In the genomic region with DNA sequence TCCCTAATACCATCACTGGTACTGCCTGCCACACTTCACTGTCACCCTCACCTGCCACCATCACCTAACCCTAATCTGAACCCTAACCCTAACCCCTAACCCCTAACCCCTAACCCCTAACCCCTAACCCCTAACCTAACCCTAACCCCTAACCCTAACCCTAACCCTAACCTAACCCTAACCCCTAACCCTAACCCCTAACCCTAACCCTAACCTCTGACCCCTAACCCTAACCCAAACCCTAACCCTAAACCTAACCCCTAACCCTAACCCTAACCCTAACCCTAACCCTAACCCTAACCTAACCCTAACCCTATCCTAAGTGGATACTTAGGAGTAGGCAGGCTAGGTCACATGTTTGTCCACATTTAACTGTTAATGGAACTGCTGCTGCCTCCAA, we compare ENCODE assay signal across 25 mouse cellular contexts.
DNase-seq lines count a peak whose midpoint lies in the region; ATAC-seq and TF ChIP-seq lines count a peak whose summit lies in the region.
"Had no signal": no experiment of that assay in that cellular context is flagged by ENCODE, and none has a peak within 500 bp of the region (broad histone marks: within the 10 kb centered on the region; RNA-seq: fewer than 3 reads in every experiment).

No protein-coding gene starts in this region.

- H3K4me3 ChIP-seq in midbrain, embryonic 14.5 days (replicated peaks; ENCODE audit: low read depth, low read length), result no peak overlapping the region
- H3K4me3 ChIP-seq in midbrain, embryonic 15.5 days, result no peak overlapping the region
- no peak overlapping the region for H3K4me3 ChIP-seq in MEL (ENCODE audit: control insufficient read depth in 1 of 2, insufficient read depth in 1 of 2, low read depth in 2 of 2, low read length in 2 of 2)
- H3K4me3 ChIP-seq: heart, embryonic 12.5 days; layer of hippocampus, adult 2 months; limb, embryonic 13.5 days; lung, embryonic 15.5 days; stomach, embryonic 15.5 days had no signal

- no peaks in the 10 kb centered on the region for H3K27me3 ChIP-seq in midbrain, embryonic 14.5 days (ENCODE audit: control insufficient read depth, insufficient read depth, low read length)
- no peaks in the 10 kb centered on the region for H3K27me3 ChIP-seq in midbrain, embryonic 15.5 days (replicated peaks)
- no peaks in the 10 kb centered on the region for H3K27me3 ChIP-seq in MEL (ENCODE audit: control insufficient read depth in 1 of 2, insufficient read depth in 2 of 2, low read length in 2 of 2)
- H3K27me3 ChIP-seq: limb, embryonic 13.5 days; lung, embryonic 15.5 days; stomach, embryonic 15.5 days had no signal

- H3K4me1 ChIP-seq in midbrain, embryonic 14.5 days (ENCODE audit: control insufficient read depth, insufficient read depth, low read length), result peaks cover 6% of the 10 kb centered on the region
- H3K4me1 ChIP-seq in midbrain, embryonic 15.5 days, result peaks cover 9% of the 10 kb centered on the region; the same call in 1 of the 2 replicates
- no peaks in the 10 kb centered on the region for H3K4me1 ChIP-seq in MEL (ENCODE audit: control insufficient read depth in 1 of 2, insufficient read depth in 2 of 2, low read length in 2 of 2)

- ATAC-seq in midbrain, embryonic 14.5 days (ENCODE audit: low FRiP score, low TSS enrichment), result no peak
- no peak for ATAC-seq in midbrain, embryonic 15.5 days (replicated peaks)
- 0 out of 2 replicates have a peak, but pooled peaks have one; percentile 26 for ATAC-seq in megakaryocyte progenitor cell, adult 5-6 weeks (replicated peaks; ENCODE audit: poor library complexity)
- ATAC-seq: forebrain, embryonic 14.5 days; intestine, postnatal 0 days; midbrain, embryonic 16.5 days had no signal

- DNase-seq in midbrain, embryonic 14.5 days, result peak; percentile 39
- DNase-seq in MEL (ENCODE audit: low read depth, low spot score), result peak; percentile 47
- DNase-seq in layer of hippocampus, adult 18-20 months (ENCODE audit: low spot score in 2 of 2), result no peak
- DNase-seq in lung, postnatal 10 days, result no peak
- no peak for DNase-seq in adrenal gland, postnatal 25 days
- DNase-seq: adrenal gland, adult 8-10 months; cerebellum, adult 8-10 months; cerebellum, postnatal 25 days; gastrocnemius, postnatal 25 days; heart, adult 18-20 months; heart, postnatal 10 days; kidney, postnatal 14 days; lung, postnatal 36 days; thymus, postnatal 14 days had no signal

- H3K79me2 ChIP-seq in MEL (ENCODE audit: control insufficient read depth, insufficient read depth, low read length, poor library complexity), result no peaks in the 10 kb centered on the region

- TF ChIP-seq EP300 in MEL (IDR thresholded peaks at IDR 0.05; ENCODE audit: low read depth in 1 of 2, low read length in 2 of 2), result no peak

- H3K4me2 ChIP-seq in midbrain, embryonic 14.5 days (ENCODE audit: low read length), result no peak overlapping the region
- H3K4me2 ChIP-seq in midbrain, embryonic 15.5 days, result no peak overlapping the region
- H3K4me2 ChIP-seq: heart, embryonic 12.5 days; limb, embryonic 13.5 days; liver, embryonic 11.5 days; lung, embryonic 15.5 days; stomach, embryonic 15.5 days had no signal

- TF ChIP-seq CTCF in MEL (IDR thresholded peaks at IDR 0.05 in 2 of 3, conservative IDR thresholded peaks at IDR 0.05 in 1 of 3; ENCODE audit: control insufficient read depth in 1 of 3, insufficient read depth in 1 of 3, low read depth in 2 of 3, low read length in 3 of 3, poor library complexity in 1 of 3, severe bottlenecking in 1 of 3), result no peak

- H3K36me3 ChIP-seq in midbrain, embryonic 14.5 days (ENCODE audit: control insufficient read depth, insufficient read depth, low read length), result no peaks in the 10 kb centered on the region
- H3K36me3 ChIP-seq in midbrain, embryonic 15.5 days (replicated peaks), result no peaks in the 10 kb centered on the region
- H3K36me3 ChIP-seq in MEL (ENCODE audit: control insufficient read depth in 1 of 2, insufficient read depth in 2 of 2, low read length in 2 of 2), result no peaks in the 10 kb centered on the region
- H3K36me3 ChIP-seq: heart, embryonic 12.5 days; limb, embryonic 13.5 days; lung, embryonic 15.5 days; stomach, embryonic 15.5 days had no signal

- H3K9ac ChIP-seq in midbrain, embryonic 14.5 days (replicated peaks; ENCODE audit: low read length), result no peak overlapping the region
- H3K9ac ChIP-seq in midbrain, embryonic 15.5 days, result no peak overlapping the region
- H3K9ac ChIP-seq in MEL (ENCODE audit: control insufficient read depth, low read depth, low read length, poor library complexity, severe bottlenecking), result no peak overlapping the region
- H3K9ac ChIP-seq: heart, embryonic 12.5 days; limb, embryonic 13.5 days; lung, embryonic 15.5 days; stomach, embryonic 15.5 days had no signal

- H3K27ac ChIP-seq in midbrain, embryonic 14.5 days (replicated peaks; ENCODE audit: low read depth, low read length), result no peak overlapping the region
- no peak overlapping the region for H3K27ac ChIP-seq in midbrain, embryonic 15.5 days
- no peak overlapping the region for H3K27ac ChIP-seq in MEL (ENCODE audit: control insufficient read depth, low read depth, low read length)
- H3K27ac ChIP-seq: layer of hippocampus, adult 2 months; limb, embryonic 13.5 days; lung, embryonic 15.5 days; stomach, embryonic 15.5 days had no signal

- TF ChIP-seq POLR2A in MEL (IDR thresholded peaks at IDR 0.05; ENCODE audit: control insufficient read depth in 1 of 2, insufficient read depth in 1 of 2, low read depth in 1 of 2, low read length in 2 of 2, poor library complexity in 1 of 2), result no peak

- H3K9me3 ChIP-seq in midbrain, embryonic 14.5 days (ENCODE audit: control insufficient read depth, low read length), result no peaks in the 10 kb centered on the region
- H3K9me3 ChIP-seq in midbrain, embryonic 15.5 days, result no peaks in the 10 kb centered on the region
- no peaks in the 10 kb centered on the region for H3K9me3 ChIP-seq in MEL (replicated peaks; ENCODE audit: insufficient read depth, low read length)
- H3K9me3 ChIP-seq: heart, embryonic 12.5 days; limb, embryonic 13.5 days; lung, embryonic 15.5 days; stomach, embryonic 15.5 days had no signal

- no peak for TF ChIP-seq RAD21 in MEL (IDR thresholded peaks at IDR 0.05; ENCODE audit: low read depth, low read length)

TF ChIP-seq in MEL, 35 proteins besides CTCF, POLR2A, EP300 and RAD21:
- no peak for TF ChIP-seq BHLHE40 (IDR thresholded peaks at IDR 0.05; ENCODE audit: borderline replicate concordance, low read depth, low read length)
- no peak for TF ChIP-seq ETS1 (IDR thresholded peaks at IDR 0.05; ENCODE audit: low read depth, low read length)
- no peak for TF ChIP-seq MYC (IDR thresholded peaks at IDR 0.05; ENCODE audit: low read depth, low read length)
- no peak for TF ChIP-seq E2F4 (IDR thresholded peaks at IDR 0.05; ENCODE audit: borderline replicate concordance, low read depth, low read length)
- TF ChIP-seq NELFE (IDR thresholded peaks at IDR 0.05; ENCODE audit: low read depth, low read length), result no peak
- no peak for TF ChIP-seq ZC3H11A (IDR thresholded peaks at IDR 0.05; ENCODE audit: low read depth, low read length)
- no peak for TF ChIP-seq MEF2A (IDR thresholded peaks at IDR 0.05; ENCODE audit: extremely low read depth, insufficient replicate concordance, low read depth, low read length, poor library complexity, severe bottlenecking)
- TF ChIP-seq RCOR1 (IDR thresholded peaks at IDR 0.05; ENCODE audit: low read depth, low read length), result no peak
- no peak for TF ChIP-seq KAT2A (conservative IDR thresholded peaks at IDR 0.05; ENCODE audit: low read depth, low read length)
- TF ChIP-seq UBTF (IDR thresholded peaks at IDR 0.05; ENCODE audit: borderline replicate concordance, insufficient read depth, low read depth, low read length), result no peak

Comparison
In these comparisons a context has a peak if more than half of its experiments do, and no peak if none do; other contexts are left out.
1. DNase-seq: peak in midbrain, embryonic 14.5 days (single experiment) and MEL (single experiment); none in layer of hippocampus, adult 18-20 months (0 of 2), lung, postnatal 10 days (single experiment) and adrenal gland, postnatal 25 days (single experiment).